In genomic region chr9:63667373-63667724, GRCm38 (mm10) we compare ENCODE assay signal across 11 mouse cellular contexts.
DNase-seq lines count a peak whose midpoint lies in the region; ATAC-seq and TF ChIP-seq lines count a peak whose summit lies in the region.
"Had no signal": no experiment of that assay in that cellular context is flagged by ENCODE, and none has a peak within 500 bp of the region (broad histone marks: within the 10 kb centered on the region; RNA-seq: fewer than 3 reads in every experiment).

No protein-coding gene starts in this region.

- WGBS in forebrain, embryonic 10.5 days: 91% methylated on average over 8 of the region's 8 CpGs
- WGBS in forebrain, embryonic 13.5 days: 82% methylated on average over 8 of the region's 8 CpGs
- WGBS in hindbrain, embryonic 10.5 days: 89% methylated on average over 8 of the region's 8 CpGs
- 88% methylated on average over 8 of the region's 8 CpGs for WGBS in hindbrain, embryonic 11.5 days
- 88% methylated on average over 8 of the region's 8 CpGs for WGBS in midbrain, postnatal 0 days
- 81% methylated on average over 8 of the region's 8 CpGs for WGBS in midbrain, embryonic 16.5 days
- 78% methylated on average over 8 of the region's 8 CpGs for WGBS in stomach, embryonic 16.5 days

- H3K27me3 ChIP-seq in forebrain, embryonic 10.5 days (ENCODE audit: poor library complexity, severe bottlenecking): no peaks in the 10 kb centered on the region
- no peaks in the 10 kb centered on the region for H3K27me3 ChIP-seq in forebrain, embryonic 13.5 days
- H3K27me3 ChIP-seq in hindbrain, embryonic 10.5 days (ENCODE audit: insufficient read depth, poor library complexity, severe bottlenecking): no peaks in the 10 kb centered on the region
- no peaks in the 10 kb centered on the region for H3K27me3 ChIP-seq in hindbrain, embryonic 11.5 days (ENCODE audit: control insufficient read depth, insufficient read depth, low read length)
- no peaks in the 10 kb centered on the region for H3K27me3 ChIP-seq in midbrain, postnatal 0 days (ENCODE audit: insufficient read depth, low read length)
- no peaks in the 10 kb centered on the region for H3K27me3 ChIP-seq in midbrain, embryonic 16.5 days (ENCODE audit: control insufficient read depth, insufficient read depth, low read depth, low read length)
- no peaks in the 10 kb centered on the region for H3K27me3 ChIP-seq in stomach, embryonic 16.5 days (ENCODE audit: control insufficient read depth, insufficient read depth, low read length)
- H3K27me3 ChIP-seq: forebrain, embryonic 15.5 days had no signal

- H3K36me3 ChIP-seq in forebrain, embryonic 10.5 days (replicated peaks): peaks cover 68% of the 10 kb centered on the region
- H3K36me3 ChIP-seq in forebrain, embryonic 13.5 days (ENCODE audit: poor library complexity, severe bottlenecking): peaks cover 13% of the 10 kb centered on the region; the same call in 1 of the 2 replicates
- H3K36me3 ChIP-seq in hindbrain, embryonic 10.5 days: peaks cover 65% of the 10 kb centered on the region
- H3K36me3 ChIP-seq in hindbrain, embryonic 11.5 days (ENCODE audit: control insufficient read depth, insufficient read depth, low read length): no peaks in the 10 kb centered on the region
- H3K36me3 ChIP-seq in midbrain, postnatal 0 days (ENCODE audit: insufficient read depth, low read length): no peaks in the 10 kb centered on the region
- no peaks in the 10 kb centered on the region for H3K36me3 ChIP-seq in midbrain, embryonic 16.5 days (ENCODE audit: control insufficient read depth, insufficient read depth, low read length)
- no peaks in the 10 kb centered on the region for H3K36me3 ChIP-seq in stomach, embryonic 16.5 days (ENCODE audit: control insufficient read depth, insufficient read depth, low read length)
- H3K36me3 ChIP-seq: forebrain, embryonic 15.5 days had no signal

- TF ChIP-seq CTCF in midbrain, postnatal 0 days (IDR thresholded peaks at IDR 0.05): no peak

- H3K4me1 ChIP-seq in forebrain, embryonic 10.5 days: peaks cover 70% of the 10 kb centered on the region
- peaks cover 51% of the 10 kb centered on the region for H3K4me1 ChIP-seq in forebrain, embryonic 13.5 days
- H3K4me1 ChIP-seq in hindbrain, embryonic 10.5 days (replicated peaks): peaks cover 74% of the 10 kb centered on the region
- H3K4me1 ChIP-seq in hindbrain, embryonic 11.5 days (replicated peaks; ENCODE audit: control insufficient read depth, insufficient read depth, low read length): no peaks in the 10 kb centered on the region; the same call in 1 of the 2 replicates
- H3K4me1 ChIP-seq in midbrain, postnatal 0 days (ENCODE audit: insufficient read depth, low read length): peaks cover 8% of the 10 kb centered on the region; the same call in 1 of the 2 replicates
- H3K4me1 ChIP-seq in midbrain, embryonic 16.5 days (ENCODE audit: control insufficient read depth, insufficient read depth, low read length): peaks cover 12% of the 10 kb centered on the region
- H3K4me1 ChIP-seq in stomach, embryonic 16.5 days (ENCODE audit: control insufficient read depth, insufficient read depth, low read length): peaks cover 39% of the 10 kb centered on the region

- H3K9ac ChIP-seq in forebrain, embryonic 13.5 days: no peak overlapping the region
- H3K9ac ChIP-seq in hindbrain, embryonic 11.5 days (ENCODE audit: low read depth, low read length): no peak overlapping the region
- no peak overlapping the region for H3K9ac ChIP-seq in midbrain, postnatal 0 days (replicated peaks; ENCODE audit: low read length, poor library complexity, severe bottlenecking)
- no peak overlapping the region for H3K9ac ChIP-seq in midbrain, embryonic 16.5 days (ENCODE audit: low read depth, low read length)
- H3K9ac ChIP-seq in stomach, embryonic 16.5 days (ENCODE audit: low read length): 0 out of 2 replicates have a peak overlapping the region, but pooled peaks have one; percentile 24
- H3K9ac ChIP-seq: forebrain, embryonic 15.5 days had no signal

- peaks cover 2% of the 10 kb centered on the region; the same call in 1 of the 2 replicates for H3K9me3 ChIP-seq in forebrain, embryonic 10.5 days
- H3K9me3 ChIP-seq in forebrain, embryonic 13.5 days (replicated peaks): no peaks in the 10 kb centered on the region
- H3K9me3 ChIP-seq in hindbrain, embryonic 10.5 days: no peaks in the 10 kb centered on the region
- no peaks in the 10 kb centered on the region for H3K9me3 ChIP-seq in hindbrain, embryonic 11.5 days (ENCODE audit: control insufficient read depth, low read length)
- H3K9me3 ChIP-seq in midbrain, postnatal 0 days (ENCODE audit: low read length): no peaks in the 10 kb centered on the region
- H3K9me3 ChIP-seq in midbrain, embryonic 16.5 days (replicated peaks; ENCODE audit: control insufficient read depth, low read length, poor library complexity, severe bottlenecking): no peaks in the 10 kb centered on the region
- no peaks in the 10 kb centered on the region for H3K9me3 ChIP-seq in stomach, embryonic 16.5 days (replicated peaks; ENCODE audit: control insufficient read depth, low read length)
- H3K9me3 ChIP-seq: forebrain, embryonic 15.5 days had no signal

- H3K4me3 ChIP-seq in forebrain, embryonic 10.5 days: no peak overlapping the region
- no peak overlapping the region for H3K4me3 ChIP-seq in forebrain, embryonic 13.5 days
- no peak overlapping the region for H3K4me3 ChIP-seq in hindbrain, embryonic 10.5 days
- H3K4me3 ChIP-seq in hindbrain, embryonic 11.5 days (ENCODE audit: low read depth, low read length): no peak overlapping the region
- no peak overlapping the region for H3K4me3 ChIP-seq in midbrain, postnatal 0 days (ENCODE audit: low read depth, low read length)
- H3K4me3 ChIP-seq in midbrain, embryonic 16.5 days (ENCODE audit: low read depth, low read length): no peak overlapping the region
- no peak overlapping the region for H3K4me3 ChIP-seq in stomach, embryonic 16.5 days (replicated peaks; ENCODE audit: low read length)
- H3K4me3 ChIP-seq: forebrain, embryonic 15.5 days had no signal

- ATAC-seq in forebrain, embryonic 13.5 days: no peak
- no peak for ATAC-seq in hindbrain, embryonic 11.5 days (ENCODE audit: low FRiP score)
- ATAC-seq in midbrain, postnatal 0 days (ENCODE audit: low FRiP score): no peak
- ATAC-seq in midbrain, embryonic 16.5 days: no peak
- no peak for ATAC-seq in stomach, embryonic 16.5 days (ENCODE audit: insufficient read depth, low FRiP score)
- ATAC-seq: forebrain, embryonic 15.5 days had no signal

- H3K27ac ChIP-seq in forebrain, embryonic 10.5 days: peak overlapping the region; percentile 53; the same call in 1 of the 2 replicates
- no peak overlapping the region; the same call in 1 of the 2 replicates for H3K27ac ChIP-seq in forebrain, embryonic 13.5 days
- peak overlapping the region; percentile 62 for H3K27ac ChIP-seq in hindbrain, embryonic 10.5 days
- H3K27ac ChIP-seq in hindbrain, embryonic 11.5 days (ENCODE audit: low read depth, low read length): no peak overlapping the region
- no peak overlapping the region for H3K27ac ChIP-seq in midbrain, postnatal 0 days (ENCODE audit: low read depth, low read length)
- no peak overlapping the region for H3K27ac ChIP-seq in midbrain, embryonic 16.5 days (ENCODE audit: low read length)
- no peak overlapping the region for H3K27ac ChIP-seq in stomach, embryonic 16.5 days (ENCODE audit: low read length)
- H3K27ac ChIP-seq: forebrain, embryonic 15.5 days had no signal

- no peak for DNase-seq in forebrain, embryonic 10.5 days (ENCODE audit: extremely low spot score, low spot score)
- no peak for DNase-seq in hindbrain, embryonic 10.5 days (ENCODE audit: low spot score)
- DNase-seq in hindbrain, embryonic 11.5 days (ENCODE audit: low spot score): no peak
- DNase-seq in midbrain, postnatal 0 days (ENCODE audit: low spot score): no peak
- DNase-seq in adrenal gland, adult 2 months: no peak
- DNase-seq: cerebellum, adult 11-12 months had no signal

- H3K4me2 ChIP-seq in forebrain, embryonic 13.5 days: no peak overlapping the region
- H3K4me2 ChIP-seq in hindbrain, embryonic 11.5 days (replicated peaks; ENCODE audit: low read depth, low read length): no peak overlapping the region
- H3K4me2 ChIP-seq in midbrain, postnatal 0 days (ENCODE audit: low read depth, low read length, poor library complexity, severe bottlenecking): peak overlapping the region; percentile 6; the same call in 1 of the 2 replicates
- H3K4me2 ChIP-seq in midbrain, embryonic 16.5 days (ENCODE audit: low read length): no peak overlapping the region
- no peak overlapping the region for H3K4me2 ChIP-seq in stomach, embryonic 16.5 days (ENCODE audit: low read depth, low read length)
- H3K4me2 ChIP-seq: forebrain, embryonic 15.5 days; liver, embryonic 11.5 days had no signal

Comparison
In these comparisons a context has a peak if more than half of its experiments do, and no peak if none do; other contexts are left out.
1. H3K27ac ChIP-seq: peak in forebrain, embryonic 10.5 days (single experiment) and hindbrain, embryonic 10.5 days (single experiment); none in forebrain, embryonic 13.5 days (single experiment), hindbrain, embryonic 11.5 days (single experiment), midbrain, postnatal 0 days (single experiment), midbrain, embryonic 16.5 days (single experiment) and stomach, embryonic 16.5 days (single experiment).